Mouse (Mus musculus) liver, embryonic 14.5 days (tissue): Measurements from ENCODE around the gene Clec1b.

Experiments
- CTCF ChIP-seq: IDR thresholded peaks from 2 replicates; pipeline ENCODE4 v1.5.1; 2016; ENCODE audit warnings: antibody characterized with exemption, low read depth, control low read depth
- EP300 ChIP-seq: IDR thresholded peaks from 2 replicates; pipeline ENCODE4 v1.6.1; 2016; ENCODE audit warnings: antibody characterized with exemption, low read depth

DNA sequence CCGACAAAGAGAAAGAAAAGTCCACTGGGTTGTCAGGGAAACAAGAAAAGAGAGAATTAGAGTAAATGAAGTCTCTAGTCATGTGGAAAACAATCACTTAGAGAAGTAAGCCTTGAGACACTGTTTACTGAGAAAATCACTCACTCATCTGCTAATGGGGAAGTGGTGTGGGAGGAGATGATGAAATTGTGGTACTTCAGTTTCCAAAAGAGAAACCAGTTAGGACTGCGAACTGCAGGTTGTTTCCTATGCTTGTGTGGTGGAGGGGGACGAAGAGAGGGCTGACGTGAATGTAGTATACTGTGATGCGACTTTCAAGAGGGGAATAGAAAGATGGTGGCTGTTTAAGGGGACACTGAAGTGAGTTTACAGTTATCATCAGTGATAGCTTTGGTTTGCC is 37.1 kb downstream of the Clec1b start:
- no peak for TF ChIP-seq CTCF
- no peak for TF ChIP-seq EP300
